Comparison of ENCODE assay signal across 8 mouse cellular contexts in genomic region chr1:133129471-133130221, GRCm38 (mm10). TPM values are rescaled to one million over a fixed set of nuclear protein-coding genes. Genes with fewer than 3 reads are reported as not detected.
A peak's percentile ranks its signal among the peaks of the same experiment; 100 is the strongest.
DNase-seq lines count a peak whose midpoint lies in the region; ATAC-seq and TF ChIP-seq lines count a peak whose summit lies in the region.

No protein-coding gene starts in this region.

- DNase-seq in gastrocnemius, adult 2 months, result no peak
- no peak for DNase-seq in gastrocnemius, postnatal 36 days
- DNase-seq in ES-CJ7 (ENCODE audit: low read depth, low spot score), result peak; percentile 84
- DNase-seq in ovary, postnatal 10 days (ENCODE audit: low spot score), result no peak

- no peak overlapping the region for H3ac ChIP-seq in myocyte (ENCODE audit: control insufficient read depth, insufficient read length)

- H3K9me3 ChIP-seq in embryonic facial prominence, embryonic 13.5 days, result no peaks in the 10 kb centered on the region
- no peaks in the 10 kb centered on the region for H3K9me3 ChIP-seq in limb, embryonic 12.5 days

- peaks cover 34% of the 10 kb centered on the region for H3K79me2 ChIP-seq in myocyte (ENCODE audit: control insufficient read depth, insufficient read depth)

- no peak for TF ChIP-seq CTCF in gastrocnemius, adult 2 months (IDR thresholded peaks at IDR 0.05)

- H3K36me3 ChIP-seq in embryonic facial prominence, embryonic 13.5 days, result no peaks in the 10 kb centered on the region; the same call in 1 of the 2 replicates
- H3K36me3 ChIP-seq in limb, embryonic 12.5 days, result peaks cover 6% of the 10 kb centered on the region; the same call in 1 of the 2 replicates
- H3K36me3 ChIP-seq in myocyte (ENCODE audit: control insufficient read depth, insufficient read depth), result peaks cover 18% of the 10 kb centered on the region

- TF ChIP-seq POLR2A in myocyte (IDR thresholded peaks at IDR 0.05; ENCODE audit: insufficient read length, low read depth), result no peak

- H3K4me1 ChIP-seq in embryonic facial prominence, embryonic 13.5 days, result peaks cover 30% of the 10 kb centered on the region
- H3K4me1 ChIP-seq in limb, embryonic 12.5 days (replicated peaks), result peaks cover 34% of the 10 kb centered on the region

- peak overlapping the region; percentile 99 for H3K4me2 ChIP-seq in embryonic facial prominence, embryonic 13.5 days
- peak overlapping the region; percentile 21 for H3K4me2 ChIP-seq in limb, embryonic 12.5 days
- H3K4me2 ChIP-seq in myocyte (ENCODE audit: low read depth), result peak overlapping the region; percentile 92

- peak overlapping the region; percentile 13 for H3K4me3 ChIP-seq in gastrocnemius, adult 2 months
- H3K4me3 ChIP-seq in embryonic facial prominence, embryonic 13.5 days, result no peak overlapping the region
- no peak overlapping the region for H3K4me3 ChIP-seq in limb, embryonic 12.5 days (replicated peaks)
- peak overlapping the region; percentile 100 for H3K4me3 ChIP-seq in myocyte

- WGBS in embryonic facial prominence, embryonic 13.5 days, result 18% methylated on average over 16 of the region's 16 CpGs
- 37% methylated on average over 16 of the region's 16 CpGs for WGBS in limb, embryonic 12.5 days

- H3K27ac ChIP-seq in gastrocnemius, adult 2 months, result peak overlapping the region; percentile 100
- H3K27ac ChIP-seq in embryonic facial prominence, embryonic 13.5 days, result peak overlapping the region; percentile 98
- H3K27ac ChIP-seq in limb, embryonic 12.5 days, result no peak overlapping the region

- ATAC-seq in embryonic facial prominence, embryonic 13.5 days (ENCODE audit: insufficient number of reproducible peaks, insufficient read depth, low FRiP score, low TSS enrichment, low read depth), result no peak
- ATAC-seq in limb, embryonic 12.5 days (ENCODE audit: insufficient number of reproducible peaks, insufficient read depth, low FRiP score, low TSS enrichment, low read depth), result no peak
- no peak for ATAC-seq in megakaryocyte-erythroid progenitor cell, adult 5-6 weeks (replicated peaks; ENCODE audit: low FRiP score, low TSS enrichment, poor library complexity, severe bottlenecking)

- intact Hi-C loops in gastrocnemius, adult 2 months (cut with DNase I), result loop anchor here (10.0 kb wide), 1 partner anchor 955 kb away; no protein-coding TSS in a partner anchor
- intact Hi-C loops in gastrocnemius, postnatal 36 days (cut with DNase I), result no loop called here

- 0 out of 2 replicates have a peak overlapping the region, but pooled peaks have one; percentile 51 for H3K9ac ChIP-seq in embryonic facial prominence, embryonic 13.5 days
- H3K9ac ChIP-seq in limb, embryonic 12.5 days (replicated peaks), result no peak overlapping the region

- H3K27me3 ChIP-seq in embryonic facial prominence, embryonic 13.5 days, result no peaks in the 10 kb centered on the region
- no peaks in the 10 kb centered on the region for H3K27me3 ChIP-seq in limb, embryonic 12.5 days
- H3K27me3 ChIP-seq in myocyte (ENCODE audit: control insufficient read depth, insufficient read depth, insufficient read length), result no peaks in the 10 kb centered on the region

TF ChIP-seq in myocyte, 11 proteins besides CTCF, POLR2A, EP300 and RAD21:
- TF ChIP-seq USF1 (IDR thresholded peaks at IDR 0.05; ENCODE audit: low read depth) (no peak), SRF (IDR thresholded peaks at IDR 0.05; ENCODE audit: control insufficient read depth, insufficient read length, low read depth) (no peak), MYOD1 (IDR thresholded peaks at IDR 0.05; ENCODE audit: control insufficient read depth in 1 of 3, insufficient read length in 2 of 3, low read depth in 2 of 3) (no peak), MAX (IDR thresholded peaks at IDR 0.05; ENCODE audit: low read depth) (no peak), TCF3 (IDR thresholded peaks at IDR 0.05; ENCODE audit: insufficient read length, low read depth) (no peak), MYOG (IDR thresholded peaks at IDR 0.05; ENCODE audit: control insufficient read depth in 1 of 3, insufficient read depth in 1 of 3, insufficient read length in 2 of 3, low read depth in 2 of 3) (no peak), TCF12 (IDR thresholded peaks at IDR 0.05; ENCODE audit: insufficient read depth, poor library complexity, severe bottlenecking) (no peak), E2F4 (IDR thresholded peaks at IDR 0.05; ENCODE audit: insufficient read depth) (no peak), POLR2AphosphoS2 (IDR thresholded peaks at IDR 0.05; ENCODE audit: insufficient read length, low read depth) (no peak), REST (IDR thresholded peaks at IDR 0.05; ENCODE audit: insufficient read depth, insufficient read length) (no peak), CEBPB (IDR thresholded peaks at IDR 0.05; ENCODE audit: insufficient read depth, poor library complexity, severe bottlenecking) (no peak)

RNA-seq across cellular contexts. Expression of gene Ppp1r15b, which starts 1.3 kb away (rescaled TPM):
- 10 to 100 TPM; 16.4 to 18.6 TPM for total RNA-seq in gastrocnemius, adult 2 months (2021)
- 10 to 100 TPM; 14.0 to 17.7 TPM for total RNA-seq in gastrocnemius, postnatal 36 days (2021)
- 32.0 and 35.2 TPM in 2 replicates for polyA plus RNA-seq in embryonic facial prominence, embryonic 13.5 days (2015; fragmentation: Nextera tagmentation; extraction: Ambion mirVana)
- 41.9 and 46.9 TPM in 2 replicates for polyA plus RNA-seq in limb, embryonic 12.5 days (2016; fragmentation: Nextera tagmentation; extraction: Ambion mirVana)
- polyA plus RNA-seq in myocyte (2012; fragmentation: generic; extraction: Trizol), result 30.9 TPM
- total RNA-seq in megakaryocyte-erythroid progenitor cell, adult 5-6 weeks (2014; fragmentation: Nextera tagmentation), result 73.9 and 82.5 TPM in 2 replicates
- 116 TPM in 2 replicates for total RNA-seq in megakaryocyte-erythroid progenitor cell, adult 5-6 weeks (2017)

RNA-seq across cellular contexts. Expression of gene Plekha6, which starts 34.4 kb away (rescaled TPM):
- 10 to 100 TPM in 1 of 2 experiments, 1 to 10 TPM in 1; 7.4 to 12.5 TPM for total RNA-seq in gastrocnemius, adult 2 months (2021)
- 10 to 100 TPM in 1 of 2 experiments, 1 to 10 TPM in 1; 6.7 to 11.5 TPM for total RNA-seq in gastrocnemius, postnatal 36 days (2021)
- polyA plus RNA-seq in embryonic facial prominence, embryonic 13.5 days (2015; fragmentation: Nextera tagmentation; extraction: Ambion mirVana), result 4.0 and 5.0 TPM in 2 replicates
- polyA plus RNA-seq in limb, embryonic 12.5 days (2016; fragmentation: Nextera tagmentation; extraction: Ambion mirVana), result 1.6 and 2.5 TPM in 2 replicates
- polyA plus RNA-seq in myocyte (2012; fragmentation: generic; extraction: Trizol), result 0.12 TPM
- 15.7 and 18.6 TPM in 2 replicates for total RNA-seq in megakaryocyte-erythroid progenitor cell, adult 5-6 weeks (2014; fragmentation: Nextera tagmentation)
- total RNA-seq in megakaryocyte-erythroid progenitor cell, adult 5-6 weeks (2017), result 2.2 and 3.8 TPM in 2 replicates

Comparison
In these comparisons a context has a peak if more than half of its experiments do, and no peak if none do; other contexts are left out.
1. H3K4me3 ChIP-seq: peak in gastrocnemius, adult 2 months (single experiment) and myocyte (single experiment); none in embryonic facial prominence, embryonic 13.5 days (single experiment) and limb, embryonic 12.5 days (single experiment).
2. H3K4me2 ChIP-seq: peak in every context shown above with its lines; median percentile 99 in embryonic facial prominence, embryonic 13.5 days; 92 in myocyte; 21 in limb, embryonic 12.5 days.